Mouse (Mus musculus): Measurements from ENCODE around the gene Cd79a.

DNA sequence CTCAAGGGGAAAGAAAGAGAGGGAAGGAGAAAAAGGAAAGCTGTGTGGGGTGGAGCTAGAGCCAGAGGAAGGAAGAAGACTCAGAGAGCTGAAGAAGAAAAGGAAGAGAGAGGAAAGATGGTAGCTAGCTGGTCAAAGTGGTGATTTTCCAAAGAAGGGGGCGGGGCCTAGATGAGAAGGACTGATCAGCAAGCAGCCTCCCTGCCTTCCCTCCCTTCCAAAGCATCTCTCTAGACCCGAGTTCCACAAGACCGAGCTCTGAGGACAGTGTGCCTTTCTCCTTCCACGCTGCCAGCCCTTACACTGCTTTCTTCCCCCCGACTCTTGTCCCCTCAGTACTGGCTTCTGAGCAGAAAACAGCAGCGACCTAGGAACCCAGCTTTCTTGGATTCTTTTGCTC, 33.0 kb upstream of the Cd79a start:
- TF ChIP-seq CTCF (IDR thresholded peaks at IDR 0.05; ENCODE audit: control insufficient read depth, insufficient read depth, insufficient replicate concordance, low read depth, low read length): no peak
- TF ChIP-seq POLR2A (IDR thresholded peaks at IDR 0.05; ENCODE audit: control insufficient read depth, low read depth, low read length): no peak
